Mouse (Mus musculus) cortical plate, adult 2 months (tissue): ENCODE measurements around the gene Cfl1.

Experiments
- CTCF ChIP-seq: fragments of 200-500 bp; IDR thresholded peaks from 2 replicates; pipeline ENCODE4 v1.5.1; 2011; ENCODE audit warnings: mild to moderate bottlenecking, control low read depth, low read length; ENCODE audit not compliant: insufficient read depth; ENCODE audit errors: extremely low read depth
- POLR2A ChIP-seq: fragments of 200-500 bp; IDR thresholded peaks from 2 replicates; pipeline ENCODE4 v1.6.1; 2011; ENCODE audit warnings: mild to moderate bottlenecking, low read length, control low read depth; ENCODE audit not compliant: insufficient read depth; ENCODE audit errors: extremely low read depth

- TF ChIP-seq CTCF: no peak
- TF ChIP-seq POLR2A: no peak
These were observed 4.1 kb downstream of the Cfl1 start for GRCm38 (mm10) chr19:5494314-5494713.
